Mouse (Mus musculus) forebrain, embryonic 15.5 days (tissue): ENCODE data around the gene Top1. TPM values are rescaled to one million over a fixed set of nuclear protein-coding genes. Genes with fewer than 3 reads are reported as not detected.
A peak's percentile ranks its signal among the peaks of the same experiment; 100 is the strongest.

Experiments
- ATAC-seq: fragments of 200-750 bp; cut with Nextera tagmentation; replicated peaks from 2 replicates; pipeline ENCODE4 v1.8.0; 2017; ENCODE audit warnings: mild to moderate bottlenecking, moderate TSS enrichment, moderate library complexity
- H3K27ac ChIP-seq: fragments of 300-500 bp; sonication (generic); replicated peaks from 2 replicates; pipeline ENCODE4 v1.5.1; 2015; ENCODE audit warnings: mild to moderate bottlenecking, inconsistent platforms
- H3K27me3 ChIP-seq: fragments of 300-500 bp; sonication (generic); 2 replicates; pipeline ENCODE4 v1.6.1; 2015; ENCODE audit warnings: inconsistent platforms
- H3K36me3 ChIP-seq: fragments of 300-500 bp; sonication (generic); 2 replicates; pipeline ENCODE4 v1.6.1; 2015; ENCODE audit warnings: mild to moderate bottlenecking, inconsistent platforms
- H3K4me1 ChIP-seq: fragments of 300-500 bp; sonication (generic); 2 replicates; pipeline ENCODE4 v1.6.1; 2015; ENCODE audit warnings: inconsistent platforms
- H3K4me2 ChIP-seq: fragments of 300-500 bp; sonication (generic); replicated peaks from 2 replicates; pipeline ENCODE4 v1.6.1; 2015; ENCODE audit warnings: mild to moderate bottlenecking, inconsistent platforms
- H3K4me3 ChIP-seq: fragments of 300-500 bp; sonication (generic); 2 replicates; pipeline ENCODE4 v1.5.1; 2015; ENCODE audit warnings: mild to moderate bottlenecking, inconsistent platforms
- H3K9ac ChIP-seq: fragments of 300-500 bp; sonication (generic); replicated peaks from 2 replicates; pipeline ENCODE4 v1.6.1; 2015; ENCODE audit warnings: mild to moderate bottlenecking, inconsistent platforms
- H3K9me3 ChIP-seq: fragments of 300-500 bp; sonication (generic); 2 replicates; pipeline ENCODE4 v1.6.1; 2016; ENCODE audit warnings: inconsistent platforms
- WGBS: fragments of 180-500 bp; shearing (Covaris S2); methylation state at CpG from one replicate; pipeline ENCODE4 v1.1.7; 2015; ENCODE audit warnings: mixed read lengths; 5-methylcytosine and 5-hydroxymethylcytosine counted together
- polyA plus RNA-seq: library from polyadenylated mRNA; unstranded; fragments of >200 nt; fragmentation: Nextera tagmentation; extraction: Ambion mirVana; gene quantifications from 2 replicates; pipeline ENCODE4 v1.2.1, GENCODE M21; 2015

Top1 gene
- polyA plus RNA-seq, 1 experiment from 2014 or later, result 106 TPM

- ATAC-seq, result peak; percentile 42; the same call in 1 of the 2 replicates
- Histone ChIP-seq H3K9me3 (no peaks in the 10 kb centered on the region), H3K4me3 (no peak overlapping the region), H3K36me3 (no peaks in the 10 kb centered on the region), H3K9ac (no peak overlapping the region), H3K27me3 (no peaks in the 10 kb centered on the region), H3K4me1 (peaks cover 35% of the 10 kb centered on the region), H3K4me2 (no peak overlapping the region), H3K27ac (peak overlapping the region; percentile 67; the same call in 1 of the 2 replicates)
- 52% methylated on average over 11 of the region's 11 CpGs for WGBS
Observed at GRCm38 (mm10) chr2:160621001-160621448, 24.7 kb upstream of the Top1 start.

GRCm38 (mm10) chr2:160621661-160622211 is 24.0 kb upstream of the Top1 start:
- H3K4me1 ChIP-seq, result peaks cover 35% of the 10 kb centered on the region
- no peak overlapping the region for H3K9ac ChIP-seq
- 35% methylated on average over 5 of the region's 5 CpGs for WGBS
- no peak overlapping the region for H3K4me3 ChIP-seq
- H3K27me3 ChIP-seq, result no peaks in the 10 kb centered on the region
- H3K27ac ChIP-seq, result peak overlapping the region; percentile 67
- peak; percentile 31; the same call in 1 of the 2 replicates for ATAC-seq
- H3K9me3 ChIP-seq, result no peaks in the 10 kb centered on the region
- no peak overlapping the region for H3K4me2 ChIP-seq
- no peaks in the 10 kb centered on the region for H3K36me3 ChIP-seq

- Histone ChIP-seq H3K27ac (no peak overlapping the region), H3K27me3 (no peaks in the 10 kb centered on the region), H3K9me3 (no peaks in the 10 kb centered on the region), H3K4me2 (no peak overlapping the region), H3K4me1 (peaks cover 35% of the 10 kb centered on the region), H3K36me3 (no peaks in the 10 kb centered on the region), H3K4me3 (no peak overlapping the region), H3K9ac (no peak overlapping the region)
- ATAC-seq, result no peak
- WGBS, result 85% methylated on average over 3 of the region's 3 CpGs
Observed at GRCm38 (mm10) chr2:160622646-160623045, 23.0 kb upstream of the Top1 start.

GRCm38 (mm10) chr2:160623745-160624144 is 21.9 kb upstream of the Top1 start:
- ATAC-seq, result no peak
- Histone ChIP-seq H3K36me3 (no peaks in the 10 kb centered on the region), H3K4me3 (no peak overlapping the region), H3K4me1 (peaks cover 34% of the 10 kb centered on the region), H3K9ac (no peak overlapping the region), H3K9me3 (no peaks in the 10 kb centered on the region), H3K4me2 (no peak overlapping the region), H3K27me3 (no peaks in the 10 kb centered on the region), H3K27ac (no peak overlapping the region)
- 79% methylated on average over 3 of the region's 3 CpGs for WGBS

- no peaks in the 10 kb centered on the region for H3K27me3 ChIP-seq
- no peak overlapping the region for H3K4me2 ChIP-seq
- no peak overlapping the region for H3K4me3 ChIP-seq
- H3K9ac ChIP-seq, result no peak overlapping the region
- ATAC-seq, result no peak
- H3K9me3 ChIP-seq, result no peaks in the 10 kb centered on the region
- 92% methylated on average over 11 of the region's 11 CpGs for WGBS
- no peaks in the 10 kb centered on the region for H3K36me3 ChIP-seq
- H3K4me1 ChIP-seq, result no peaks in the 10 kb centered on the region
- H3K27ac ChIP-seq, result no peak overlapping the region
Observed at GRCm38 (mm10) chr2:160627207-160628025, 18.3 kb upstream of the Top1 start.

GRCm38 (mm10) chr2:160628055-160628454 is 17.6 kb upstream of the Top1 start:
- no peak overlapping the region for H3K4me2 ChIP-seq
- ATAC-seq, result no peak
- no peaks in the 10 kb centered on the region for H3K9me3 ChIP-seq
- no peak overlapping the region for H3K27ac ChIP-seq
- H3K9ac ChIP-seq, result no peak overlapping the region
- no peaks in the 10 kb centered on the region for H3K27me3 ChIP-seq
- no peaks in the 10 kb centered on the region for H3K36me3 ChIP-seq
- 74% methylated on average over 5 of the region's 5 CpGs for WGBS
- no peaks in the 10 kb centered on the region for H3K4me1 ChIP-seq
- no peak overlapping the region for H3K4me3 ChIP-seq

GRCm38 (mm10) chr2:160628666-160629527 is 16.8 kb upstream of the Top1 start:
- Histone ChIP-seq H3K4me2 (no peak overlapping the region), H3K4me1 (no peaks in the 10 kb centered on the region), H3K4me3 (no peak overlapping the region), H3K9me3 (no peaks in the 10 kb centered on the region), H3K9ac (no peak overlapping the region), H3K27me3 (no peaks in the 10 kb centered on the region), H3K27ac (no peak overlapping the region), H3K36me3 (no peaks in the 10 kb centered on the region)
- WGBS, result 96% methylated on average over 12 of the region's 12 CpGs
- ATAC-seq, result no peak

GRCm38 (mm10) chr2:160629528-160629830 is 16.2 kb upstream of the Top1 start:
- no peak overlapping the region for H3K4me2 ChIP-seq
- H3K4me1 ChIP-seq, result no peaks in the 10 kb centered on the region
- 89% methylated on average over 8 of the region's 8 CpGs for WGBS
- no peaks in the 10 kb centered on the region for H3K27me3 ChIP-seq
- H3K36me3 ChIP-seq, result no peaks in the 10 kb centered on the region
- no peak overlapping the region for H3K9ac ChIP-seq
- H3K9me3 ChIP-seq, result no peaks in the 10 kb centered on the region
- ATAC-seq, result no peak
- H3K27ac ChIP-seq, result no peak overlapping the region
- H3K4me3 ChIP-seq, result no peak overlapping the region

GRCm38 (mm10) chr2:160630872-160631597 is 14.7 kb upstream of the Top1 start:
- Histone ChIP-seq H3K27me3 (no peaks in the 10 kb centered on the region), H3K36me3 (no peaks in the 10 kb centered on the region), H3K4me1 (no peaks in the 10 kb centered on the region), H3K9me3 (no peaks in the 10 kb centered on the region), H3K9ac (no peak overlapping the region), H3K4me2 (no peak overlapping the region), H3K27ac (no peak overlapping the region), H3K4me3 (no peak overlapping the region)
- WGBS, result 89% methylated on average over 9 of the region's 9 CpGs
- ATAC-seq, result no peak

GRCm38 (mm10) chr2:160639911-160640717 is 5.6 kb upstream of the Top1 start:
- H3K9ac ChIP-seq, result no peak overlapping the region
- WGBS, result 90% methylated on average over 13 of the region's 13 CpGs
- no peaks in the 10 kb centered on the region for H3K4me1 ChIP-seq
- ATAC-seq, result no peak
- H3K36me3 ChIP-seq, result no peaks in the 10 kb centered on the region
- H3K4me2 ChIP-seq, result no peak overlapping the region
- no peaks in the 10 kb centered on the region for H3K27me3 ChIP-seq
- no peak overlapping the region for H3K4me3 ChIP-seq
- no peaks in the 10 kb centered on the region for H3K9me3 ChIP-seq
- no peak overlapping the region for H3K27ac ChIP-seq

GRCm38 (mm10) chr2:160641176-160641575 is 4.5 kb upstream of the Top1 start:
- 64% methylated on average over 2 of the region's 2 CpGs for WGBS
- H3K9me3 ChIP-seq, result no peaks in the 10 kb centered on the region
- ATAC-seq, result no peak

More at GRCm38 (mm10) chr2:160641176-160641575, 4.5 kb upstream of the Top1 start:
- Histone ChIP-seq H3K4me1 (no peaks in the 10 kb centered on the region), H3K4me2 (no peak overlapping the region), H3K9ac (no peak overlapping the region), H3K4me3 (no peak overlapping the region), H3K27me3 (no peaks in the 10 kb centered on the region), H3K36me3 (no peaks in the 10 kb centered on the region), H3K27ac (no peak overlapping the region)
